Mouse (Mus musculus): ENCODE measurements around the gene Suv39h1.

GRCm38 (mm10) chrX:8018286-8018685 is 56.3 kb downstream of the Suv39h1 start, which contains the start of gene Glod5:
- TF ChIP-seq TCF3 (IDR thresholded peaks at IDR 0.05; ENCODE audit: insufficient read length, low read depth) (no peak), POLR2AphosphoS2 (IDR thresholded peaks at IDR 0.05; ENCODE audit: insufficient read length, low read depth) (no peak), TCF12 (IDR thresholded peaks at IDR 0.05; ENCODE audit: insufficient read depth, poor library complexity, severe bottlenecking) (no peak), E2F4 (IDR thresholded peaks at IDR 0.05; ENCODE audit: insufficient read depth) (no peak), POLR2A (IDR thresholded peaks at IDR 0.05; ENCODE audit: insufficient read length, low read depth) (no peak), MYOG (IDR thresholded peaks at IDR 0.05; ENCODE audit: control insufficient read depth in 1 of 3, insufficient read depth in 1 of 3, insufficient read length in 2 of 3, low read depth in 2 of 3) (no peak), MYOD1 (IDR thresholded peaks at IDR 0.05; ENCODE audit: control insufficient read depth in 1 of 3, insufficient read length in 2 of 3, low read depth in 2 of 3) (no peak), MAX (IDR thresholded peaks at IDR 0.05; ENCODE audit: low read depth) (no peak), CEBPB (IDR thresholded peaks at IDR 0.05; ENCODE audit: insufficient read depth, poor library complexity, severe bottlenecking) (no peak), USF1 (IDR thresholded peaks at IDR 0.05; ENCODE audit: low read depth) (no peak)
